Mouse (Mus musculus) hindbrain, embryonic 14.5 days (tissue): Measurements from ENCODE around the gene Adgb. TPM values are rescaled to one million over a fixed set of nuclear protein-coding genes. Genes with fewer than 3 reads are reported as not detected.
A peak's percentile ranks its signal among the peaks of the same experiment; 100 is the strongest.

ENCODE experiments used
- ATAC-seq: fragments of 200-750 bp; cut with Nextera tagmentation; 2 replicates; pipeline ENCODE4 v1.8.0; 2017; ENCODE audit warnings: moderate number of reproducible peaks, mild to moderate bottlenecking, moderate TSS enrichment, moderate library complexity; ENCODE audit not compliant: low FRiP score
- DNase-seq: peaks from one replicate; pipeline ENCODE4 v3.0.0-alpha.2; 2015; ENCODE audit warnings: low spot score
- H3K27ac ChIP-seq: fragments of 300-500 bp; sonication (generic); 2 replicates; pipeline ENCODE4 v1.5.1; 2014; ENCODE audit warnings: mild to moderate bottlenecking, moderate library complexity
- H3K27me3 ChIP-seq: fragments of 300-500 bp; sonication (generic); 2 replicates; pipeline ENCODE4 v1.6.1; 2014; ENCODE audit warnings: mild to moderate bottlenecking, low read length, mixed read lengths; ENCODE audit not compliant: control insufficient read depth, insufficient read depth
- H3K36me3 ChIP-seq: fragments of 300-500 bp; sonication (generic); replicated peaks from 2 replicates; pipeline ENCODE4 v1.6.1; 2014; ENCODE audit not compliant: control insufficient read depth, insufficient read depth
- H3K4me1 ChIP-seq: fragments of 300-500 bp; sonication (generic); replicated peaks from 2 replicates; pipeline ENCODE4 v1.6.1; 2014; ENCODE audit warnings: antibody characterized with exemption, low read length, mixed read lengths; ENCODE audit not compliant: control insufficient read depth, insufficient read depth
- H3K4me2 ChIP-seq: fragments of 300-500 bp; sonication (generic); replicated peaks from 2 replicates; pipeline ENCODE4 v1.6.1; 2014; ENCODE audit warnings: mild to moderate bottlenecking, moderate library complexity
- H3K4me3 ChIP-seq: fragments of 300-500 bp; sonication (generic); replicated peaks from 2 replicates; pipeline ENCODE4 v1.5.1; 2014; ENCODE audit warnings: mild to moderate bottlenecking, low read length
- H3K9ac ChIP-seq: fragments of 300-500 bp; sonication (generic); 2 replicates; pipeline ENCODE4 v1.6.1; 2014
- H3K9me3 ChIP-seq: fragments of 300-500 bp; sonication (generic); 2 replicates; pipeline ENCODE4 v1.6.1; 2016; ENCODE audit warnings: low read length; ENCODE audit not compliant: control insufficient read depth
- WGBS: fragments of 180-500 bp; shearing (Covaris S2); extraction: QIAGEN DNeasy Blood & Tissue Kit; methylation state at CpG from one replicate; pipeline ENCODE4 v1.1.7; 2014; 5-methylcytosine and 5-hydroxymethylcytosine counted together
- polyA plus RNA-seq: library from polyadenylated mRNA; unstranded; fragments of >200 nt; fragmentation: Nextera tagmentation; extraction: Ambion mirVana; gene quantifications from 2 replicates; pipeline ENCODE4 v1.2.1, GENCODE M21; 2014

Adgb gene
- polyA plus RNA-seq, 1 experiment from 2014 or later = 0.46 TPM

DNA sequence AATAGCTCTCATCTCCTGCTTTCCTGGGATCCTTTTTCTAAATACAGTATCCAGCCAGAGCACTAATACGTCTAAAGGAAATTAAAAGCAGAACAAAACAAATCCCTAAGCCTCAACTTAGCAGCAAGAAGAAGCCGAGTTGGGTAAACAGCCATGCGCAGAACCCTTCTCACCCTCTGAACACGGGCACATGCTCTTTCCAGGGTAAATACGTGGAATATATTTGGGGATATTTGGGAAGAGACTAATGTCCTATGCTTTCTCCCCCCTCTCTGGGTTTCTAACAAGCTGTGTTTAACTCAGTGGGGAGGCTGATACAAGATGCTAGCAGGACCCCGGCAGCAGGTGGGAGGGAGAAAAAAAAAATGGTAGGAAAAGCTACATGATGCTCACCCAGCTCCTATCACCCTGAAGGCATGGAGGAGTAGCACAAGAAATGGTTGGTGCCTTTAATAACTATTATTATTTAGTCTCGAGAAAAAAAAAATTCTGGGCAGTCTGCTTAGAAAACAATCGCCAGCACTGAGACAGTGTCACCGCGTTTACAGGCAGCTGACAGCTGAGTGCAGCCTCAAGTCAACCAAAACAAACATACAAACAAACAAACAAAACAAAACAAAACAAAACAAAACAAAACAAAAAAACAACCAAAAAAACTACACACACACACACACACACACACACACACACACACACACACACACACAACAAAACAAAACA is 151.6 kb downstream of the Adgb start:
- no peak for DNase-seq
- whole genome bisulfite sequencing = 41% methylated on average over 10 of the region's 10 CpGs
- peak; percentile 28; the same call in 1 of the 2 replicates for ATAC-seq
- H3K36me3 ChIP-seq = no peaks in the 10 kb centered on the region
- H3K27me3 ChIP-seq = no peaks in the 10 kb centered on the region
- no peak overlapping the region for H3K27ac ChIP-seq
- H3K9ac ChIP-seq = no peak overlapping the region
- H3K9me3 ChIP-seq = no peaks in the 10 kb centered on the region
- peak overlapping the region; percentile 49 for H3K4me2 ChIP-seq
- H3K4me3 ChIP-seq = peak overlapping the region; percentile 16; the same call in 1 of the 2 replicates
- no peaks in the 10 kb centered on the region; the same call in 1 of the 2 replicates for H3K4me1 ChIP-seq

DNA sequence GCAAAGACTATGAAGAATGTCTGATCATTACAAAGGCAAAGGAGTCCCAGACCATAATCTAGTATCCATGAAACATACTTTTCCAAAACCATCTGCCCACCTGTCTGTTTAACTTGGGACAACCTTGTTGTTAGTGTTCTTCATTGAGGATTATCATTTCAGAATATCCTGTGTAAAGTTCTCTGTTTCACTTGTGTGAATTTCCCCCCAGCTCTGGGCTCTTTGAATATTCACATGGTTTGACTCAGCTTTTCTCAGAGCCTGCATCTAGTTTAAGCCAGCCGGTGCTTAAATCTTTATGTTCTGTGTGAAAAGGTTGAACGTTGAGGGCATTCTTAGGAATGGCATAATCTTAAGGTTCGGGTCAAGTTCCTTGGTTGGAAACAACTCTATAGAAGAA is 154.0 kb downstream of the Adgb start:
- Histone ChIP-seq H3K4me1 (no peaks in the 10 kb centered on the region; the same call in 1 of the 2 replicates), H3K4me2 (no peak overlapping the region), H3K36me3 (no peaks in the 10 kb centered on the region), H3K9ac (no peak overlapping the region), H3K9me3 (no peaks in the 10 kb centered on the region), H3K27me3 (no peaks in the 10 kb centered on the region), H3K4me3 (no peak overlapping the region), H3K27ac (no peak overlapping the region)
- ATAC-seq (no peak), DNase-seq (no peak)
- WGBS = 80% methylated on average over 3 of the region's 3 CpGs

DNA sequence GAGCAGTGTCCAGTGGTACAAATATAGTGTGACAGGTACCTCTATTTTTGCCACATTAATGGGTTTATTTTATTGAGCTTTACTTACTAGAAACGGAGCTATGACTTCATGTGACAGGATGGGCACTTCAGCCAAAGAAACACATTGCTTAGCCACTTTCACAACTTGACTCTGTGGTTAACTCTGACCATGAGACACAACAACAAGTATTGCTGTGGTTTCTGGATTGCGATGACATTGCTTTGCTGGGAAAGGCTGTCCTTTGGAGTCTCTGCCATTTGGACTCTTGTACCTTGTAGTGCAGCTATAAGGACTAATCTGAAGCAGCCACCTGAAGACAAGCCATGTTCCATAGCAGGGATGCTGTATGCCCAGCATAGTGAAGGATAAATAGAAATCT is 156.5 kb downstream of the Adgb start:
- Histone ChIP-seq H3K4me2 (no peak overlapping the region), H3K9ac (no peak overlapping the region), H3K4me3 (no peak overlapping the region), H3K9me3 (no peaks in the 10 kb centered on the region), H3K27ac (no peak overlapping the region), H3K4me1 (no peaks in the 10 kb centered on the region), H3K36me3 (no peaks in the 10 kb centered on the region), H3K27me3 (no peaks in the 10 kb centered on the region)
- 94% methylated on average over 2 of the region's 2 CpGs for WGBS
- DNase-seq (no peak), ATAC-seq (no peak)

DNA sequence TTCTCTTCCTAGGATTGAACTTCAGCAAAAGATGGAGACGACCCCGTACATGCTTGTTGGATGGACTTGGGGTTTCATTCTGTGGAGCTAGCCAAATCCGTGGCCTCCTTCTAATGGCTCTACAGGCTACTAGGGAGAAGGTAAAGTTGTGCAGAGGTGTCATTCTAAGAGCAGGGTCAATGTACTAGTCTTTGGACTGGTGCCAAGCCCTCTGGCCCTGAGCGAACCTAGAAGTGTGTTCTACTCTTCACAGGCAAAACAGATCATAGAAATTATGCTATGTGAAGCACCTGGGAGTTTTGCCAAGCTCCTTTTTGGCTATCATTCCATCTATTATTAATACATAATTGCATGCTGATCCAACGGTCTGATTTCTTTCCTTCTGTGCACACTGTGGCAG is 157.6 kb downstream of the Adgb start:
- Histone ChIP-seq H3K9me3 (no peaks in the 10 kb centered on the region), H3K27me3 (no peaks in the 10 kb centered on the region), H3K4me3 (no peak overlapping the region), H3K36me3 (no peaks in the 10 kb centered on the region), H3K9ac (no peak overlapping the region), H3K4me2 (no peak overlapping the region), H3K4me1 (no peaks in the 10 kb centered on the region), H3K27ac (no peak overlapping the region)
- ATAC-seq = no peak
- 85% methylated on average over 5 of the region's 5 CpGs for WGBS
- no peak for DNase-seq

DNA sequence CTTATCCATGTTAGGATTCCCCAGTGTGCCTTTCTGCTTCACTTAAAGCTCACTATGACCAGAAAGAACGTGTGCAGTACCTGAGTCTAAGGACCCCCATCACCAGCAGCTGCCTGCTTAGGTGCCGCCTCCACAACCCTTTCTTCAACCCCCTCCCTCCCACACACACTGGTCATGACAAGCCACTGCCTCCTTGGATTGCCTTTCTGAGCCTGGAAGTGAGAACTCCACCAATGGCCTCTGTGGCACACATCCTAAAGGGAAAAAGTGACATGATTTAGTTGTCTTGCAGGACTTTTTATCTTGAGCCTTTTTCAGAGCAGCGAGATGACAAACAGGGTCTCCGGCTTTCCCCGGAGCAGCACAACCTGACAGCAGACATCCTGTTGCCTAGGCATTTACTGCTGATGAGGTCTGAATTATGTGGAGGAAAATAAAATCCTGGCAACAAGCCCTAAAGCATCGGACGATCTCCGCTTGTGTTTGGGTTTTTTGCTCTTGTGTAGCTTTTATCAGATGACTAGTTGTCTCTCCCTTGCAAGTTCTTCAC is 162.2 kb downstream of the Adgb start:
- ATAC-seq (no peak), DNase-seq (no peak)
- no peak overlapping the region for H3K4me2 ChIP-seq
- 81% methylated on average over 8 of the region's 8 CpGs for WGBS
- no peak overlapping the region for H3K27ac ChIP-seq
- no peaks in the 10 kb centered on the region for H3K4me1 ChIP-seq
- no peak overlapping the region for H3K9ac ChIP-seq
- H3K36me3 ChIP-seq = no peaks in the 10 kb centered on the region
- H3K9me3 ChIP-seq = no peaks in the 10 kb centered on the region
- H3K27me3 ChIP-seq = no peaks in the 10 kb centered on the region
- H3K4me3 ChIP-seq = no peak overlapping the region

DNA sequence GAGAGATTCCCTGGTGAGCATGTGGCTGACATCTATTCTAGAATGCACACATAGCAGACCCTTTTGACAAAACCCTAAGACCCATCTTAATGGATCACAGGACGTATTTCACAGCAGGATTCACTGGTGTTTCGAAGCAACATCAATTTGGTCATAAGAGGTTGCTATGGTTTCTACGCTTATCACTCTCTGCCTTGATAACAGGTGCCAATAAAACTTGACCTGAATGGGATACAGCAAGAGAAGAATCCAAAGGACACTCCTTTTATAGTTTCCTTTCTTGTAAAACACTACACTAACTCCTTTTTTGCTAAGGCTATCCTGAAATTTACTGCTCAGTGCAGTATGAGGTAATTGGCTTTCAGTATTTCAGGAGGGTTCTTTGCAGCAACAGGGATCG is 163.1 kb downstream of the Adgb start:
- Histone ChIP-seq H3K27me3 (no peaks in the 10 kb centered on the region), H3K9me3 (no peaks in the 10 kb centered on the region), H3K9ac (no peak overlapping the region), H3K36me3 (no peaks in the 10 kb centered on the region), H3K27ac (no peak overlapping the region), H3K4me1 (no peaks in the 10 kb centered on the region), H3K4me2 (no peak overlapping the region), H3K4me3 (no peak overlapping the region)
- DNase-seq = no peak
- WGBS = 74% methylated on average over 4 of the region's 4 CpGs
- ATAC-seq = no peak

DNA sequence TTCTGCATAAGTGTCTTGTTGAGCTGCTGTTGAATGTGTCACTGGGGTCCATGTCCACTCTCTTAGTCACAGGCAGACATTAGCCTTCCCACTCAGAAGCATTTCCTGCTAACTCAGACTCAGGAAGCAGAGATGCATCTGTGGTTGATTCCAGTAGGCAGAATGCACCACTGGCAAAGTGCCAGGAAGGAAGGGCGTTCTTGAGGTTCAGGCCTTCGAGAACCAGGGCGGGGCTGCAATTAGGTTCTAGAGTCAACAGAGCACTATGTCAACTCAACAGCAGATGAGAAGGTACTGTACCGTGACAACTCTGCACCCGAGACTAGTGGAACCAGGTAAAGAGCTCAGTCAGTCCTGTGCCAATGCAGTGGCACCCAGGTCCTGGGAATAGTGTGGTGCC is 164.7 kb downstream of the Adgb start:
- Histone ChIP-seq H3K27ac (no peak overlapping the region), H3K4me1 (no peaks in the 10 kb centered on the region), H3K9me3 (no peaks in the 10 kb centered on the region), H3K4me3 (no peak overlapping the region), H3K9ac (no peak overlapping the region), H3K36me3 (no peaks in the 10 kb centered on the region), H3K27me3 (no peaks in the 10 kb centered on the region), H3K4me2 (no peak overlapping the region)
- ATAC-seq (no peak), DNase-seq (no peak)
- WGBS = 89% methylated on average over 5 of the region's 5 CpGs

DNA sequence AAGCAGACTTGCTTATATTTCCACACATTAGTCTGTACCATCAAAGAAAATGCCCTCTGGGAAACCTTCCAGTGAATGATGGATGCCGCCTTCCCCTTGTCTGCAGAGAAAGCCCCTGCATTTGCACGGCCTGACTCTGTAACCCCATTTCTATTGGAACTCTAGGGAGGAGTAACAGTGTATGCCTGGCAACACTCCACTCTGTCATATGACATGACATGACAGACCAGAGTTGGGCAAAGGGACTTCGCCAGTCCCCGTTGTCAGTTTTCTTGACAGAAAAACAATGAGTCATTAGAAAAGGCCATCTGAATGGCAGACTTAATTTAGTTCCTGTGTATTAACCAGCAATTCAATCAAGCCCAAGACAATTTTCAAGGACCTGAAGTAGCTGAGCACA is 167.8 kb downstream of the Adgb start:
- Histone ChIP-seq H3K4me3 (no peak overlapping the region), H3K4me2 (no peak overlapping the region), H3K9me3 (no peaks in the 10 kb centered on the region), H3K27me3 (no peaks in the 10 kb centered on the region), H3K27ac (no peak overlapping the region), H3K4me1 (0 out of 2 replicates have a peak, but pooled peaks cover 3% of the 10 kb centered on the region), H3K36me3 (no peaks in the 10 kb centered on the region), H3K9ac (no peak overlapping the region)
- DNase-seq = no peak
- no peak for ATAC-seq
- WGBS = 44% methylated on average over 4 of the region's 4 CpGs

DNA sequence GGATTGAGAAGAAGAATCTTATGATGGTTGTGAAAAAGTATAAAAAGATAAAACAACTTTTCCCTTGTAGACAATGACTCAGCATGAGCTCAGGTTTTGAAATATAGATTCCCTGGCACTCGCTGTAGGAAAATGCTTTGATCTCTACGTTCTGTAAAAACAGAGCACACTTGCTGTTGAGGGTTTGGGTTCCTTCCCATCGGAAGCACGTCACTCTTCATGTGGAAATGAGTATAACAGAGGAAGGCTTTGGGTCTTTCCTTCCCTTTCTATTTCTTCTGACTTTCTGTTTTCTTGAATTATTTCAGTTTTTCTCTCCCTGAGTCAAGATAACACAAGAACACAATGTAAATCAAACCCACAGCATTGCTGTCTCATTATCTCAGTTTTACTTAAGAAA is 170.4 kb downstream of the Adgb start:
- WGBS = 10% methylated on average over 4 of the region's 4 CpGs
- H3K9me3 ChIP-seq = no peaks in the 10 kb centered on the region
- DNase-seq (no peak), ATAC-seq (no peak)
- no peak overlapping the region for H3K4me3 ChIP-seq
- H3K4me1 ChIP-seq = 0 out of 2 replicates have a peak, but pooled peaks cover 3% of the 10 kb centered on the region
- no peaks in the 10 kb centered on the region for H3K36me3 ChIP-seq
- no peak overlapping the region for H3K4me2 ChIP-seq
- no peaks in the 10 kb centered on the region for H3K27me3 ChIP-seq
- H3K27ac ChIP-seq = no peak overlapping the region
- H3K9ac ChIP-seq = no peak overlapping the region
